Mouse (Mus musculus): ENCODE measurements around the gene Upp2. TPM values are rescaled to one million over a fixed set of nuclear protein-coding genes. Genes with fewer than 3 reads are reported as not detected.

Gene Upp2
- polyA plus RNA-seq, 1 experiment from 2014 or later, result 6.1 TPM

DNA sequence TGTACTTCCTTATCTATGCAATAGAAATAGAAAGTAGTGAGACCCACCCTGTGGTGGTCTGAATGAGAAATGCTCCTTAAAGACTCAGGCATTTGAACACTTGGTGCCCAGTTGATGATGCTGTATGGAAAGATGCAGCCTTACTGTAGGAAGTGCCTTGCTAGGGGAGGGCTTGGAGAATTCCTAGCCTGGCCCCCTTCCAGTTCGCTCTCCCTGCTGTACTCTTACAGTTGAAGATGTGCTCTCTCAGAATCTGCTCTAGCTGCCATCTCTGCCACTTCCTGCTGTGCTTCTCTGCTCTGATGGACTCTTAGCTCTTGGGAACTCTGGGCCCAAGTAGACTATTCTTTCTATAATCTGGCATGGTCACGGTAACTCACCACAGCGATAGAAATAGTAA, 30.5 kb downstream of the Upp2 start:
- no peak for DNase-seq (ENCODE audit: low spot score)
- Histone ChIP-seq H3K27ac (no peak overlapping the region), H3K4me3 (no peak overlapping the region), H3K36me3 (no peaks in the 10 kb centered on the region), H3K9me3 (replicated peaks) (0 out of 2 replicates have a peak, but pooled peaks cover 2% of the 10 kb centered on the region), H3K27me3 (ENCODE audit: low read depth, poor library complexity, severe bottlenecking) (no peaks in the 10 kb centered on the region), H3K4me1 (peaks cover 19% of the 10 kb centered on the region)
- WGBS, result 98% methylated on average over 3 of the region's 3 CpGs

DNA sequence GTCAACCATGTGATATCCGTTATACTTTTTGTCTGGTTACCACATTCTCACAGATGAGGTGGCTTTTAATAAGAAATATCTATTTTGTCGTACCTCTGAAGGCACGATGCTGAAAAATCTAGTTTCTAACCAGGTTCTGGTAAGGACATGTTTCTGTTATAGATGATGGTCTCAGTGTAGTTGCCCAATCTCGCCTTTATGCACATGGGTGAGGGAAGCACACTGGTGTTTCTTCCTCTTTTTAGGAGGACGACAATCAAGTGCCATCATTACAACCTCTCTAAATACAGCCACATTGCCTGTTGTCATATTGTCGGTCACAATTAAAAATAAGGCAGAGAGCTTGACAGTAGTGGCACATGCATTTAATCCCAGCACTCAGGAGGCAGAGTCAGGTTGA, 32.5 kb downstream of the Upp2 start:
- Histone ChIP-seq H3K36me3 (no peaks in the 10 kb centered on the region), H3K27me3 (ENCODE audit: low read depth, poor library complexity, severe bottlenecking) (no peaks in the 10 kb centered on the region), H3K9me3 (replicated peaks) (0 out of 2 replicates have a peak, but pooled peaks cover 2% of the 10 kb centered on the region), H3K27ac (no peak overlapping the region), H3K4me1 (peaks cover 14% of the 10 kb centered on the region), H3K4me3 (no peak overlapping the region)
- DNase-seq (ENCODE audit: low spot score), result no peak
- 95% methylated on average over 6 of the region's 6 CpGs for WGBS

DNA sequence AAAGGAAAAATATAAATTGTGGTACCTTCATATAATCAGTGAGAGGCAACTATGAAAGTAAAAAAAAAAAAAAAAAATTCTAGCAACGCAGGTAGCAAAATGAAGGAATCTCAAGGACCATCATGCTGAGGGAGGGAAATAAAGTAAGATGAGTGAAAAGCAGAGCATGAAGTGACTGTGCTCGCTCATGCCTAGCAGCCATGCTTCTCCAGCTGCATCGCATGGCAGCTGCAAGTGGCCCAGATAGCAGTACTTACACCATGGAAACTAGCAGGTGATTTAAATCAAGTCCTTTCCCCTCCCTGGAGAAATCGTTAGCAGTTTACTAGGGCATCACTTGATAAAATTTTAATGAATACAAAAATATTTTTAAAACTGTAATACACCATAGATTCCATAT, 34.3 kb downstream of the Upp2 start:
- H3K9me3 ChIP-seq (replicated peaks), result 0 out of 2 replicates have a peak, but pooled peaks cover 2% of the 10 kb centered on the region
- 93% methylated on average over 4 of the region's 4 CpGs for WGBS
- no peaks in the 10 kb centered on the region for H3K27me3 ChIP-seq (ENCODE audit: low read depth, poor library complexity, severe bottlenecking)
- no peak overlapping the region for H3K27ac ChIP-seq
- H3K4me1 ChIP-seq, result no peaks in the 10 kb centered on the region; the same call in 1 of the 2 replicates
- H3K4me3 ChIP-seq, result no peak overlapping the region
- H3K36me3 ChIP-seq, result no peaks in the 10 kb centered on the region
- DNase-seq (ENCODE audit: low spot score), result no peak

DNA sequence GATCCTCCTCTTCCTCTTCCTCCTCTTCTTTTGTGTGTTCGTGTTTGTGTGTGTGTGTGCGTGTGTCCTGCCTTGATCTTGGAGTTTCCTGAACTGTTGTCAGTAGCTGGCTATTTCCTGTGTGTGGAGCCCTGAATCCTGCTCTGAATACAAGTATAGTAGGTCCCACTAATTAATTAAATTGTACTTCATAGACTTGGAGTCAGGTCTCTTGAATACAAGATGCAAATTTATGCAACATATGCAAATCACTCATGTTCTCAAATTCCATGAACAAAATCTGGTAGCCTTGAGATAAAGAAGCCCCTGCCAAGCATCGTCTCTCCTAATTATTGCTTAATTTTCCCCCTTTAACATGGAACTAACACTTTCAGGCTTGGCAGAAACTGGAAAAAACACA, 36.3 kb downstream of the Upp2 start:
- Histone ChIP-seq H3K27ac (no peak overlapping the region), H3K36me3 (no peaks in the 10 kb centered on the region), H3K4me1 (no peaks in the 10 kb centered on the region), H3K27me3 (ENCODE audit: low read depth, poor library complexity, severe bottlenecking) (no peaks in the 10 kb centered on the region), H3K9me3 (replicated peaks) (0 out of 2 replicates have a peak, but pooled peaks cover 2% of the 10 kb centered on the region), H3K4me3 (no peak overlapping the region)
- DNase-seq (ENCODE audit: low spot score), result no peak
- WGBS, result 78% methylated on average over 3 of the region's 3 CpGs

- Histone ChIP-seq H3K4me1 (no peaks in the 10 kb centered on the region), H3K4me3 (no peak overlapping the region), H3K27ac (no peak overlapping the region), H3K27me3 (ENCODE audit: low read depth, poor library complexity, severe bottlenecking) (no peaks in the 10 kb centered on the region), H3K9me3 (replicated peaks) (0 out of 2 replicates have a peak, but pooled peaks cover 2% of the 10 kb centered on the region), H3K36me3 (no peaks in the 10 kb centered on the region)
- DNase-seq (ENCODE audit: low spot score), result no peak
- 95% methylated on average over 3 of the region's 3 CpGs for WGBS
These were observed 37.7 kb downstream of the Upp2 start for GRCm38 (mm10) chr2:58604791-58605190.

DNA sequence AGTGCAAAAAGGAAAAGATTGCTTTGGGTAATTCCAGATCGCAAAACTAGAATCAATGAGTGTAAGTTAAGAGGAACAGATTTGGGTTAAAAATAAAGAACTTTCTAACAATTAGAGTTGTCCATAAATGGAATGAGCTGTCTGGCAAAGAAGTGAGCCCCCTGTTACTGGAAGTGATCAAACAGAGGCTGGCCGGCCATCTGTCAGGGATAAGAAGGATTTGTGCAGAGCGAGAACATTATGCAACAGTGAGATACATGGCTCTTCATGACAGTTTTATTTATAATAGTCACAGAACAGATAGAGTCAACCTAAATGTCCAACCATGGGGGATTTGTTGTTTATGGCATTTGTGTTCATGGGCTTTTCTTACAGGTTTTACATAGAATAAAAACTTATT, 46.6 kb downstream of the Upp2 start:
- DNase-seq (ENCODE audit: low spot score), result no peak
- 91% methylated on average over 3 of the region's 3 CpGs for WGBS
- no peaks in the 10 kb centered on the region for H3K27me3 ChIP-seq (ENCODE audit: low read depth, poor library complexity, severe bottlenecking)

GRCm38 (mm10) chr2:58614851-58615250, 47.8 kb downstream of the Upp2 start:
- H3K36me3 ChIP-seq, result no peaks in the 10 kb centered on the region
- no peak overlapping the region for H3K27ac ChIP-seq
- 96% methylated on average over 8 of the region's 8 CpGs for WGBS
- DNase-seq (ENCODE audit: low spot score), result no peak
- no peaks in the 10 kb centered on the region for H3K9me3 ChIP-seq (replicated peaks)
- no peaks in the 10 kb centered on the region for H3K4me1 ChIP-seq
- no peaks in the 10 kb centered on the region for H3K27me3 ChIP-seq (ENCODE audit: low read depth, poor library complexity, severe bottlenecking)
- no peak overlapping the region for H3K4me3 ChIP-seq

More for the DNA sequence above, 46.6 kb downstream of the Upp2 start:
- Histone ChIP-seq H3K4me1 (no peaks in the 10 kb centered on the region), H3K9me3 (replicated peaks) (no peaks in the 10 kb centered on the region), H3K36me3 (no peaks in the 10 kb centered on the region), H3K27ac (no peak overlapping the region), H3K4me3 (no peak overlapping the region)

DNA sequence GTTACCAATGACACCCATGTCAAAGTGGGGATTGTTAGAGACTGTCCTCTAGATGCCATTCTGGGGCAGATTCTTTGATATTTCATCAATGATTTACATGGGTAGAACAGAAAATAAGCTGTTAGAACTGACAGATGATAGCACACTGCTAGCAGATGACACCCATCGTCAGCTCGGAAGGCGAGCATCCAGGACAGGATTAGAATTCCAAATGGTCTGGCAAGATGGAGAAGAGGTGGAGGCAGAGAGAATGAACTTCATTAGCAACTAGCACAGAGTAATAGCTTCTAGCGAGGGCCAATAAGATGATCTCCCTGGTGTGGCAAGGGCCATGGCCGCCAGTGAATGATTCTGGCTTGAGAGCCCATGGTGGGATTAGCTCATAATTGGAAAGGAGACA, 48.7 kb downstream of the Upp2 start:
- WGBS, result 94% methylated on average over 5 of the region's 5 CpGs
- H3K9me3 ChIP-seq (replicated peaks), result no peaks in the 10 kb centered on the region
- H3K4me3 ChIP-seq, result no peak overlapping the region
- no peaks in the 10 kb centered on the region for H3K36me3 ChIP-seq
- no peak for DNase-seq (ENCODE audit: low spot score)
- no peak overlapping the region for H3K27ac ChIP-seq
- H3K27me3 ChIP-seq (ENCODE audit: low read depth, poor library complexity, severe bottlenecking), result no peaks in the 10 kb centered on the region
- no peaks in the 10 kb centered on the region for H3K4me1 ChIP-seq

- H3K27ac ChIP-seq, result no peak overlapping the region
- H3K4me1 ChIP-seq, result no peaks in the 10 kb centered on the region
- no peak overlapping the region for H3K4me3 ChIP-seq
- H3K9me3 ChIP-seq (replicated peaks), result no peaks in the 10 kb centered on the region
- 79% methylated on average over 12 of the region's 12 CpGs for WGBS
- no peaks in the 10 kb centered on the region for H3K27me3 ChIP-seq (ENCODE audit: low read depth, poor library complexity, severe bottlenecking)
- DNase-seq (ENCODE audit: low spot score), result no peak
- no peaks in the 10 kb centered on the region for H3K36me3 ChIP-seq
These were observed 58.1 kb downstream of the Upp2 start for GRCm38 (mm10) chr2:58625186-58625585.

GRCm38 (mm10) chr2:58625681-58626080, 58.6 kb downstream of the Upp2 start:
- no peak overlapping the region for H3K27ac ChIP-seq

DNA sequence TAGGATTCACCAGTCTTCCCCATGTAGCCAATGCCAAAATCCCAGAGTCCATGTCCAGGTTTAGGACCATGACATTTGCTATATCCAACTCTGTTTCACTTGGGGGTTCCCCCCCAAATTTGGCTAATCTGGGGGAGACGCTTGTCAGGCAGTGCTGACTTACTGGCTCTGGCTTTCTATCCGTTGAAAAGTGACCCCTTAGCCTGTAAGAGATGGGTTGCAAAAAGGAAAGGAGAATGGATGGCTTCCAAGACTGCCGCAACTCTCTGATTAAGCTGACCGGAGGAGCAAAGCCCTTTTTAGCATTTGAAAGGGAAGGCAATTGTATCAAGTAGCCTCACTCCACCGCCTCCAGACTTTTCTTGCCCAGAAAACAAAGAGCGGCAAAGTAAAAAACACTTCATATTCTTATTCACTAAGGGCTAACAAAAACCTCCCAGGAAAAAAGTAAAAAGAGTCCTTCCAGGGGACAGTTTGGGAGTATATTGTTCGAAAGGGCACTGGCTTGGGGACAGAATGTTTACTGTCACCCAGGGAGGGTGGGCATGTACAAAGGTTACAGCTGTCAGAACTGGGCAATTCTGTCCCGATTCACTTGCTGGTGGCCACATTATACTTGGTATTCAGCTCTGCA, 59.2 kb downstream of the Upp2 start:
- WGBS, result 26% methylated on average over 8 of the region's 8 CpGs
- Histone ChIP-seq H3K27me3 (ENCODE audit: low read depth, poor library complexity, severe bottlenecking) (no peaks in the 10 kb centered on the region), H3K27ac (no peak overlapping the region), H3K4me3 (no peak overlapping the region), H3K36me3 (no peaks in the 10 kb centered on the region), H3K4me1 (no peaks in the 10 kb centered on the region), H3K9me3 (replicated peaks) (no peaks in the 10 kb centered on the region)
- no peak for DNase-seq (ENCODE audit: low spot score)

More at GRCm38 (mm10) chr2:58625681-58626080, 58.6 kb downstream of the Upp2 start:
- 18% methylated on average over 2 of the region's 2 CpGs for WGBS
- no peaks in the 10 kb centered on the region for H3K27me3 ChIP-seq (ENCODE audit: low read depth, poor library complexity, severe bottlenecking)
- H3K4me1 ChIP-seq, result no peaks in the 10 kb centered on the region
- DNase-seq (ENCODE audit: low spot score), result no peak
- no peak overlapping the region for H3K4me3 ChIP-seq
- H3K36me3 ChIP-seq, result no peaks in the 10 kb centered on the region
- H3K9me3 ChIP-seq (replicated peaks), result no peaks in the 10 kb centered on the region

GRCm38 (mm10) chr2:58627981-58628380, 60.9 kb downstream of the Upp2 start:
- no peaks in the 10 kb centered on the region for H3K36me3 ChIP-seq
- 23% methylated on average over 2 of the region's 2 CpGs for WGBS
- H3K4me3 ChIP-seq, result no peak overlapping the region
- no peak overlapping the region for H3K27ac ChIP-seq
- H3K4me1 ChIP-seq, result no peaks in the 10 kb centered on the region
- no peaks in the 10 kb centered on the region for H3K9me3 ChIP-seq (replicated peaks)
- H3K27me3 ChIP-seq (ENCODE audit: low read depth, poor library complexity, severe bottlenecking), result no peaks in the 10 kb centered on the region
- DNase-seq (ENCODE audit: low spot score), result no peak

GRCm38 (mm10) chr2:58628993-58629392, 61.9 kb downstream of the Upp2 start:
- 80% methylated on average over 3 of the region's 3 CpGs for WGBS
- Histone ChIP-seq H3K9me3 (replicated peaks) (no peaks in the 10 kb centered on the region), H3K27ac (no peak overlapping the region), H3K36me3 (no peaks in the 10 kb centered on the region), H3K4me3 (no peak overlapping the region), H3K4me1 (no peaks in the 10 kb centered on the region), H3K27me3 (ENCODE audit: low read depth, poor library complexity, severe bottlenecking) (no peaks in the 10 kb centered on the region)
- no peak for DNase-seq (ENCODE audit: low spot score)

- no peak for DNase-seq (ENCODE audit: low spot score)
- WGBS, result 66% methylated on average over 7 of the region's 7 CpGs
- Histone ChIP-seq H3K36me3 (no peaks in the 10 kb centered on the region), H3K27me3 (ENCODE audit: low read depth, poor library complexity, severe bottlenecking) (no peaks in the 10 kb centered on the region), H3K27ac (no peak overlapping the region), H3K4me3 (no peak overlapping the region), H3K4me1 (no peaks in the 10 kb centered on the region), H3K9me3 (replicated peaks) (no peaks in the 10 kb centered on the region)
These were observed 62.3 kb downstream of the Upp2 start for GRCm38 (mm10) chr2:58629440-58629839.
